Mouse (Mus musculus) hindbrain, embryonic 14.5 days (tissue): ENCODE data around the gene Rbfox1. TPM values are rescaled to one million over a fixed set of nuclear protein-coding genes. Genes with fewer than 3 reads are reported as not detected.

Experiments
- ATAC-seq: fragments of 200-750 bp; cut with Nextera tagmentation; 2 replicates; pipeline ENCODE4 v1.8.0; 2017; ENCODE audit warnings: moderate number of reproducible peaks, mild to moderate bottlenecking, moderate TSS enrichment, moderate library complexity; ENCODE audit not compliant: low FRiP score
- DNase-seq: peaks from one replicate; pipeline ENCODE4 v3.0.0-alpha.2; 2015; ENCODE audit warnings: low spot score
- H3K27ac ChIP-seq: fragments of 300-500 bp; sonication (generic); 2 replicates; pipeline ENCODE4 v1.5.1; 2014; ENCODE audit warnings: mild to moderate bottlenecking, moderate library complexity
- H3K27me3 ChIP-seq: fragments of 300-500 bp; sonication (generic); 2 replicates; pipeline ENCODE4 v1.6.1; 2014; ENCODE audit warnings: mild to moderate bottlenecking, low read length, mixed read lengths; ENCODE audit not compliant: control insufficient read depth, insufficient read depth
- H3K36me3 ChIP-seq: fragments of 300-500 bp; sonication (generic); replicated peaks from 2 replicates; pipeline ENCODE4 v1.6.1; 2014; ENCODE audit not compliant: control insufficient read depth, insufficient read depth
- H3K4me1 ChIP-seq: fragments of 300-500 bp; sonication (generic); replicated peaks from 2 replicates; pipeline ENCODE4 v1.6.1; 2014; ENCODE audit warnings: antibody characterized with exemption, low read length, mixed read lengths; ENCODE audit not compliant: control insufficient read depth, insufficient read depth
- H3K4me2 ChIP-seq: fragments of 300-500 bp; sonication (generic); replicated peaks from 2 replicates; pipeline ENCODE4 v1.6.1; 2014; ENCODE audit warnings: mild to moderate bottlenecking, moderate library complexity
- H3K4me3 ChIP-seq: fragments of 300-500 bp; sonication (generic); replicated peaks from 2 replicates; pipeline ENCODE4 v1.5.1; 2014; ENCODE audit warnings: mild to moderate bottlenecking, low read length
- H3K9ac ChIP-seq: fragments of 300-500 bp; sonication (generic); 2 replicates; pipeline ENCODE4 v1.6.1; 2014
- H3K9me3 ChIP-seq: fragments of 300-500 bp; sonication (generic); 2 replicates; pipeline ENCODE4 v1.6.1; 2016; ENCODE audit warnings: low read length; ENCODE audit not compliant: control insufficient read depth
- WGBS: fragments of 180-500 bp; shearing (Covaris S2); extraction: QIAGEN DNeasy Blood & Tissue Kit; methylation state at CpG from one replicate; pipeline ENCODE4 v1.1.7; 2014; 5-methylcytosine and 5-hydroxymethylcytosine counted together
- polyA plus RNA-seq: library from polyadenylated mRNA; unstranded; fragments of >200 nt; fragmentation: Nextera tagmentation; extraction: Ambion mirVana; gene quantifications from 2 replicates; pipeline ENCODE4 v1.2.1, GENCODE M21; 2014

Gene Rbfox1
- polyA plus RNA-seq, 1 experiment from 2014 or later = 217 TPM

- Histone ChIP-seq H3K4me2 (no peak overlapping the region), H3K9ac (no peak overlapping the region), H3K27ac (no peak overlapping the region), H3K36me3 (no peaks in the 10 kb centered on the region), H3K4me1 (no peaks in the 10 kb centered on the region), H3K9me3 (no peaks in the 10 kb centered on the region), H3K4me3 (no peak overlapping the region), H3K27me3 (no peaks in the 10 kb centered on the region)
- DNase-seq (no peak), ATAC-seq (no peak)
These were observed 321.3 kb downstream of the Rbfox1 start for GRCm38 (mm10) chr16:6206431-6206830.

DNA sequence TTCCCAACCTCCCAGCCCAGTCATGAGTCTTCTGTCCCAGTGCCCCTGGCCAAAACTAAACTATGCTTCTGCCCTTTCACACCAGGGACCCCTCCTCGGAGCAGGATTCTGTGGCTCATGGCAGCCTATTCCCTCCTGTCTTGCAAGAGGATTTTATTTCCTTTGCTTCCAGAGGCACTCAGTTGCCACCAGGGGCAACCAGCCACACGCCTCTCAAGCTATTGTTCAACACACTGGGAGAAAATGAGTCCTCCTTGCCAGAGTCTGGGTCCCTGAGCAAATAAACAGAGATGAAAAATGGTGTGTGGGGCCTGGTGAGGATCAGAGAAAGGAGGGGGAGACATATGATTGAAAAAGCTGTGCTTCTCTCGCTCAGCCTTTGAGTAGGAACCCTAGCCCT lies 327.8 kb downstream of the Rbfox1 start:
- no peaks in the 10 kb centered on the region for H3K36me3 ChIP-seq
- 26% methylated on average over 3 of the region's 3 CpGs for WGBS
- no peak overlapping the region for H3K4me2 ChIP-seq
- ATAC-seq = 0 out of 2 replicates have a peak, but pooled peaks have one; percentile 17
- H3K27me3 ChIP-seq = no peaks in the 10 kb centered on the region
- H3K4me3 ChIP-seq = no peak overlapping the region
- no peak overlapping the region for H3K9ac ChIP-seq
- no peaks in the 10 kb centered on the region for H3K9me3 ChIP-seq
- DNase-seq = no peak
- H3K27ac ChIP-seq = peak overlapping the region; percentile 65
- peaks cover 14% of the 10 kb centered on the region for H3K4me1 ChIP-seq

GRCm38 (mm10) chr16:6227449-6227848 lies 342.3 kb downstream of the Rbfox1 start:
- 59% methylated on average over 6 of the region's 6 CpGs for WGBS
- Histone ChIP-seq H3K27me3 (no peaks in the 10 kb centered on the region), H3K4me1 (no peaks in the 10 kb centered on the region), H3K9me3 (no peaks in the 10 kb centered on the region), H3K27ac (no peak overlapping the region), H3K4me3 (no peak overlapping the region), H3K4me2 (no peak overlapping the region), H3K9ac (no peak overlapping the region), H3K36me3 (no peaks in the 10 kb centered on the region)
- DNase-seq (no peak), ATAC-seq (no peak)

DNA sequence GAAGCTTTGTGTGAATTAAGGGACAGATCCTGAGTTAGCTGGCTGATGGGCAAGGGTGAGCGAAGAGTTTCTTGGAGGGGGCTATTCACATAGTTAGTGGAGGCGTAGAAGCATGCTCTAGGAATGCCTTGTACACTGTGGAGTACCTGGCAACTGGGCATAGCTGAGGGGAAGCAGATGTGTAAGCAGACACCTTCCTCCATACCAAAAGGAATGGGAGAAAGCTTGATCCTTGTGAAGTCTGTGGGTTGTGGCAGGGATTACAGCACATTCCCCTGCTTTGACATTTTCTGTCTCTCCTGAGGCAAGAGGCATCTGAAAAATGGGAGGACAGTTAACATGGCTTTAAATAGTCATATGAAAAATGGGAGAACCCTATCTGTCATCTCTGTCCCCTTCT lies 347.8 kb downstream of the Rbfox1 start:
- Histone ChIP-seq H3K9ac (no peak overlapping the region), H3K9me3 (no peaks in the 10 kb centered on the region), H3K27ac (no peak overlapping the region), H3K4me3 (no peak overlapping the region), H3K4me2 (no peak overlapping the region), H3K27me3 (no peaks in the 10 kb centered on the region), H3K4me1 (no peaks in the 10 kb centered on the region), H3K36me3 (no peaks in the 10 kb centered on the region)
- DNase-seq = no peak
- ATAC-seq = no peak
- WGBS = 94% methylated on average over 2 of the region's 2 CpGs

- Histone ChIP-seq H3K27ac (no peak overlapping the region), H3K36me3 (no peaks in the 10 kb centered on the region)
- ATAC-seq = no peak
These were observed 356.2 kb downstream of the Rbfox1 start for GRCm38 (mm10) chr16:6241393-6241792.

DNA sequence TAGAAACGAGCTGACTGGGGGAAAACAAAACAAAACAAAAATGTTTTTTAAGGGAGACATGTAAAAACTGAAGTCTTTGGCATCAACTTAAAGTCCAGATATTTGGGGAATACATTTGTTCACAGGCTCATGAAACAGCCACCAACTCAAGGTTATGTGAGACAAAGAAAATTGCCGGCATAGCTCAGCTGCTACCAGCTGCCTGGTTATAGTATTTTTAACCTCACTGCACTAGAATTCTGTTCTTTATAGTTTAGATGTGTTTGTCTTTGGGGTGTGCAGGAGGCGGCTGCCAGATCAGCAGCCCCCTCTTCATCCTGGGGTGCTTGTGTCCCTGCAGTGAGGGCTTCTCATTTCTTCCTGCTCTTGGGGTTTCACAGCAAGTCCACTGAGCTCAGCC lies 357.3 kb downstream of the Rbfox1 start:
- H3K27ac ChIP-seq = no peak overlapping the region
- no peak overlapping the region for H3K9ac ChIP-seq
- no peaks in the 10 kb centered on the region for H3K36me3 ChIP-seq
- no peak overlapping the region for H3K4me3 ChIP-seq
- no peak overlapping the region for H3K4me2 ChIP-seq
- H3K27me3 ChIP-seq = no peaks in the 10 kb centered on the region
- no peaks in the 10 kb centered on the region for H3K9me3 ChIP-seq
- no peak for ATAC-seq
- WGBS = 89% methylated on average over 3 of the region's 3 CpGs
- no peak for DNase-seq
- H3K4me1 ChIP-seq = 0 out of 2 replicates have a peak, but pooled peaks cover 3% of the 10 kb centered on the region

More at GRCm38 (mm10) chr16:6241393-6241792, 356.2 kb downstream of the Rbfox1 start:
- WGBS = 91% methylated on average over 4 of the region's 4 CpGs
- H3K9ac ChIP-seq = no peak overlapping the region
- H3K9me3 ChIP-seq = no peaks in the 10 kb centered on the region
- no peak overlapping the region for H3K4me2 ChIP-seq
- no peaks in the 10 kb centered on the region for H3K27me3 ChIP-seq
- H3K4me3 ChIP-seq = no peak overlapping the region
- 0 out of 2 replicates have a peak, but pooled peaks cover 3% of the 10 kb centered on the region for H3K4me1 ChIP-seq
- DNase-seq = no peak

DNA sequence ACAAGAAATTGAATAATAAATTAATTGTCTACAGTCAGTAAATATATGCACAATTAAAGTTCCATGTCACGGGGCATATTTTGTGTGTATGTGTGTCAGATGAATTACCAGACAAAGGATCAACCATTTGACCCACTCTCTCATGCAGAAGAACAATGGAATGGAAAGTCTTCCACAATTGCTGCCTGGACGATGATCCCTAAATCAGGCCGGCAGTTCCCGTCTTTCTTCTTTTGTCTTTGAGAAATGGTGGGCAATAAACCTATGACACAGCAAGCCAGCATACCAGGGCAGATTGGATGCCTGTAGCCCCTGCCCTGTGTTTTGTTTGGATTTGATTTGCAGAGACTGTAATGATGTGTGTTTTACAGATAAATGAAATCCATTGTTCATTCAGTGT lies 362.4 kb downstream of the Rbfox1 start:
- Histone ChIP-seq H3K36me3 (no peaks in the 10 kb centered on the region), H3K9ac (no peak overlapping the region), H3K4me1 (0 out of 2 replicates have a peak, but pooled peaks cover 3% of the 10 kb centered on the region), H3K9me3 (no peaks in the 10 kb centered on the region), H3K27me3 (no peaks in the 10 kb centered on the region), H3K4me2 (no peak overlapping the region), H3K4me3 (no peak overlapping the region), H3K27ac (no peak overlapping the region)
- ATAC-seq (no peak), DNase-seq (no peak)
- WGBS = 44% methylated on average over 4 of the region's 4 CpGs

- H3K4me3 ChIP-seq = no peak overlapping the region
- H3K9ac ChIP-seq = no peak overlapping the region
- H3K27me3 ChIP-seq = no peaks in the 10 kb centered on the region
- no peak overlapping the region for H3K4me2 ChIP-seq
- WGBS = 54% methylated on average over 8 of the region's 8 CpGs
- no peak for ATAC-seq
- DNase-seq = no peak
- no peaks in the 10 kb centered on the region for H3K36me3 ChIP-seq
- no peak overlapping the region for H3K27ac ChIP-seq
- H3K9me3 ChIP-seq = no peaks in the 10 kb centered on the region
- H3K4me1 ChIP-seq = no peaks in the 10 kb centered on the region; the same call in 1 of the 2 replicates
These were observed 379.4 kb downstream of the Rbfox1 start for GRCm38 (mm10) chr16:6264557-6264956.

- H3K27me3 ChIP-seq = no peaks in the 10 kb centered on the region
- no peaks in the 10 kb centered on the region for H3K9me3 ChIP-seq
- no peak overlapping the region for H3K4me2 ChIP-seq
- 77% methylated on average over 3 of the region's 3 CpGs for WGBS
- no peak overlapping the region for H3K4me3 ChIP-seq
- H3K27ac ChIP-seq = no peak overlapping the region
- no peak overlapping the region for H3K9ac ChIP-seq
- no peaks in the 10 kb centered on the region; the same call in 1 of the 2 replicates for H3K4me1 ChIP-seq
- DNase-seq (no peak), ATAC-seq (no peak)
- no peaks in the 10 kb centered on the region for H3K36me3 ChIP-seq
These were observed 380.5 kb downstream of the Rbfox1 start for GRCm38 (mm10) chr16:6265610-6266009.
